Mouse (Mus musculus) myocyte (in vitro differentiated cells): ENCODE measurements around the gene Grk3.

Experiments used
- CEBPB ChIP-seq: IDR thresholded peaks from 2 replicates; pipeline ENCODE4 v1.6.1; 2011; ENCODE audit warnings: mild to moderate bottlenecking, moderate library complexity; ENCODE audit not compliant: poor library complexity, insufficient read depth, severe bottlenecking
- E2F4 ChIP-seq: IDR thresholded peaks from one replicate; pipeline ENCODE4 v1.6.1; 2011; ENCODE audit warnings: mild to moderate bottlenecking, control low read depth, moderate library complexity; ENCODE audit not compliant: insufficient read depth
- MAX ChIP-seq: IDR thresholded peaks from one replicate; pipeline ENCODE4 v1.6.1; 2011; ENCODE audit warnings: low read depth, mild to moderate bottlenecking, control low read depth
- MYOD1 ChIP-seq, 3 experiments: IDR thresholded peaks; one replicate each; pipeline ENCODE4 v1.6.1; 2011; ENCODE audit warnings: control low read depth in 2 of 3, low read depth in 2 of 3, mild to moderate bottlenecking in 2 of 3, moderate library complexity in 1 of 3; ENCODE audit not compliant: insufficient read length in 2 of 3, control insufficient read depth in 1 of 3
- MYOG ChIP-seq, 3 experiments: IDR thresholded peaks; one replicate each; pipeline ENCODE4 v1.6.1; 2011; ENCODE audit warnings: control low read depth in 2 of 3, low read depth in 2 of 3, mild to moderate bottlenecking in 2 of 3; ENCODE audit not compliant: insufficient read length in 2 of 3, control insufficient read depth in 1 of 3, insufficient read depth in 1 of 3
- POLR2A ChIP-seq: IDR thresholded peaks from one replicate; pipeline ENCODE4 v1.6.1; 2011; ENCODE audit warnings: low read depth, mild to moderate bottlenecking, control low read depth, moderate library complexity; ENCODE audit not compliant: insufficient read length
- POLR2AphosphoS2 ChIP-seq: IDR thresholded peaks from one replicate; pipeline ENCODE4 v1.6.1; 2011; ENCODE audit warnings: low read depth, control low read depth; ENCODE audit not compliant: insufficient read length
- REST ChIP-seq: IDR thresholded peaks from one replicate; pipeline ENCODE4 v1.6.1; 2011; ENCODE audit warnings: mild to moderate bottlenecking, control low read depth, moderate library complexity; ENCODE audit not compliant: insufficient read depth, insufficient read length
- TCF12 ChIP-seq: IDR thresholded peaks from one replicate; pipeline ENCODE4 v1.6.1; 2011; ENCODE audit warnings: mild to moderate bottlenecking, control low read depth; ENCODE audit not compliant: poor library complexity, insufficient read depth, severe bottlenecking
- TCF3 ChIP-seq: IDR thresholded peaks from one replicate; pipeline ENCODE4 v1.6.1; 2011; ENCODE audit warnings: low read depth, control low read depth; ENCODE audit not compliant: insufficient read length
- USF1 ChIP-seq: IDR thresholded peaks from one replicate; pipeline ENCODE4 v1.6.1; 2011; ENCODE audit warnings: low read depth, mild to moderate bottlenecking, control low read depth, moderate library complexity

- TF ChIP-seq POLR2A (no peak), USF1 (no peak), MYOD1 (IDR thresholded peaks at IDR 0.05; ENCODE audit: control insufficient read depth in 1 of 3, insufficient read length in 2 of 3, low read depth in 2 of 3) (no peak), E2F4 (no peak), TCF12 (no peak), CEBPB (no peak), POLR2AphosphoS2 (no peak), MYOG (IDR thresholded peaks at IDR 0.05; ENCODE audit: control insufficient read depth in 1 of 3, insufficient read depth in 1 of 3, insufficient read length in 2 of 3, low read depth in 2 of 3) (no peak), REST (no peak), TCF3 (no peak), MAX (no peak)
These were observed 108.1 kb downstream of the Grk3 start for GRCm38 (mm10) chr5:112907504-112907903.
